Mouse (Mus musculus) B cell, adult 2 months (primary cell): ENCODE measurements around the gene Shank1.
A peak's percentile ranks its signal among the peaks of the same experiment; 100 is the strongest.

Source experiments
- DNase-seq, 2 experiments: peaks; one replicate each; pipeline ENCODE4 v3.0.0; 2022

Shank1 gene

GRCm38 (mm10) chr7:44304775-44305641 is 5.0 kb upstream of the Shank1 start:
- peak; percentile 94 to 98 for DNase-seq

GRCm38 (mm10) chr7:44305686-44306085 is 4.4 kb upstream of the Shank1 start:
- no peak for DNase-seq

GRCm38 (mm10) chr7:44306516-44307240 is 3.4 kb upstream of the Shank1 start, which contains the start of gene Clec11a:
TSS of gene Clec11a (minus strand) at chr7:44306902.
- DNase-seq: no peak

- no peak for DNase-seq
Measured at GRCm38 (mm10) chr7:44307261-44308020, 2.6 kb upstream of the Shank1 start.

- peak; percentile 48 to 51 for DNase-seq
Measured at GRCm38 (mm10) chr7:44310285-44310877, 328 bp downstream of the Shank1 start.

- DNase-seq: peak; percentile 56 to 60
Measured at GRCm38 (mm10) chr7:44310878-44311712, 1.0 kb downstream of the Shank1 start.

GRCm38 (mm10) chr7:44311713-44312304 is 1.8 kb downstream of the Shank1 start:
- DNase-seq: peak; percentile 82 to 87

GRCm38 (mm10) chr7:44312484-44312883 is 2.4 kb downstream of the Shank1 start:
- no peak for DNase-seq

GRCm38 (mm10) chr7:44317913-44318312 is 7.9 kb downstream of the Shank1 start:
- peak; percentile 72 to 75 for DNase-seq

GRCm38 (mm10) chr7:44320886-44321285 is 10.8 kb downstream of the Shank1 start:
- DNase-seq: no peak

- no peak for DNase-seq
Measured at GRCm38 (mm10) chr7:44322290-44322689, 12.2 kb downstream of the Shank1 start.

- DNase-seq: no peak
Measured at GRCm38 (mm10) chr7:44326614-44327013, 16.6 kb downstream of the Shank1 start.

- DNase-seq: no peak
Measured at GRCm38 (mm10) chr7:44332336-44332735, 22.3 kb downstream of the Shank1 start.

- DNase-seq: no peak
Measured at GRCm38 (mm10) chr7:44334139-44334538, 24.1 kb downstream of the Shank1 start.

- DNase-seq: peak in 1 of 2 experiments; percentile 16
Measured at GRCm38 (mm10) chr7:44335031-44335878, 25.2 kb downstream of the Shank1 start.

GRCm38 (mm10) chr7:44336046-44337021 is 26.3 kb downstream of the Shank1 start:
- DNase-seq: no peak

- no peak for DNase-seq
Measured at GRCm38 (mm10) chr7:44337121-44337849, 27.2 kb downstream of the Shank1 start.

GRCm38 (mm10) chr7:44340226-44340625 is 30.2 kb downstream of the Shank1 start:
- DNase-seq: no peak
